Mouse (Mus musculus) kidney, adult 18-20 months (tissue): ENCODE results near the gene Fig4.

Experiments
- DNase-seq: peaks from one replicate; pipeline ENCODE4 v3.0.0; 2021

Gene Fig4

GRCm38 (mm10) chr10:41208860-41209377 lies 94.1 kb downstream of the Fig4 start:
- no peak for DNase-seq

GRCm38 (mm10) chr10:41205647-41206046 lies 97.4 kb downstream of the Fig4 start:
- no peak for DNase-seq

GRCm38 (mm10) chr10:41204637-41205315 lies 98.3 kb downstream of the Fig4 start:
- DNase-seq: no peak

GRCm38 (mm10) chr10:41204191-41204590 lies 98.9 kb downstream of the Fig4 start:
- DNase-seq: no peak

- DNase-seq: no peak
Measured at GRCm38 (mm10) chr10:41198719-41199118, 104.3 kb downstream of the Fig4 start.

GRCm38 (mm10) chr10:41197788-41198187 lies 105.3 kb downstream of the Fig4 start:
- no peak for DNase-seq

- no peak for DNase-seq
Measured at GRCm38 (mm10) chr10:41196295-41196694, 106.8 kb downstream of the Fig4 start.

- DNase-seq: no peak
Measured at GRCm38 (mm10) chr10:41189392-41189791, 113.7 kb downstream of the Fig4 start.

GRCm38 (mm10) chr10:41183975-41184374 lies 119.1 kb downstream of the Fig4 start:
- no peak for DNase-seq

- DNase-seq: no peak
Measured at GRCm38 (mm10) chr10:41182644-41183043, 120.4 kb downstream of the Fig4 start.

- no peak for DNase-seq
Measured at GRCm38 (mm10) chr10:41166141-41166540, 136.9 kb downstream of the Fig4 start.

- DNase-seq: no peak
Measured at GRCm38 (mm10) chr10:41163108-41163507, 140.0 kb downstream of the Fig4 start.

GRCm38 (mm10) chr10:41157296-41157695 lies 145.8 kb downstream of the Fig4 start:
- DNase-seq: no peak

- DNase-seq: no peak
Measured at GRCm38 (mm10) chr10:41156693-41157092, 146.4 kb downstream of the Fig4 start.

- DNase-seq: no peak
Measured at GRCm38 (mm10) chr10:41153229-41153750, 149.8 kb downstream of the Fig4 start.

GRCm38 (mm10) chr10:41151901-41152300 lies 151.2 kb downstream of the Fig4 start:
- no peak for DNase-seq

- DNase-seq: no peak
Measured at GRCm38 (mm10) chr10:41151441-41151840, 151.6 kb downstream of the Fig4 start.

GRCm38 (mm10) chr10:41151021-41151420 lies 152.0 kb downstream of the Fig4 start:
- DNase-seq: no peak

- no peak for DNase-seq
Measured at GRCm38 (mm10) chr10:41150496-41150895, 152.6 kb downstream of the Fig4 start.

GRCm38 (mm10) chr10:41149307-41149706 lies 153.8 kb downstream of the Fig4 start:
- no peak for DNase-seq

GRCm38 (mm10) chr10:41146141-41146540 lies 156.9 kb downstream of the Fig4 start:
- DNase-seq: no peak
